Mouse (Mus musculus) adrenal gland, postnatal 25 days (tissue): ENCODE results near the gene Iffo2. TPM values are rescaled to one million over a fixed set of nuclear protein-coding genes. Genes with fewer than 3 reads are reported as not detected.

Experiments
- DNase-seq: peaks from one replicate; pipeline ENCODE4 v3.0.0; 2021; ENCODE audit warnings: mixed read lengths
- microRNA-seq, 2 experiments: library from miRNA; unstranded; fragments of <30 nt; microRNA quantifications; one replicate each; pipeline ENCODE4 v1.2.0; 2021
- total RNA-seq: library from RNA; stranded (reverse); gene quantifications from 2 replicates; pipeline ENCODE4 v1.2.3, GENCODE M21; 2021

Gene Iffo2
- total RNA-seq, 1 experiment from 2014 or later = 15.0 TPM

GRCm38 (mm10) chr4:139641829-139642425, 111.6 kb downstream of the Iffo2 start:
- DNase-seq = peak; percentile 35

GRCm38 (mm10) chr4:139643972-139644371, 113.6 kb downstream of the Iffo2 start:
- DNase-seq = peak; percentile 85

- no peak for DNase-seq
Observed at GRCm38 (mm10) chr4:139646916-139647315, 116.6 kb downstream of the Iffo2 start.

- no peak for DNase-seq
Observed at GRCm38 (mm10) chr4:139650086-139650743, 119.9 kb downstream of the Iffo2 start.

GRCm38 (mm10) chr4:139650907-139651306, 120.6 kb downstream of the Iffo2 start:
- no peak for DNase-seq

GRCm38 (mm10) chr4:139653238-139653637, 122.9 kb downstream of the Iffo2 start, which contains the start of gene Tas1r2:
Tas1r2 (plus strand) TSS chr4:139653538.
- no peak for DNase-seq

- DNase-seq = no peak
Observed at GRCm38 (mm10) chr4:139661897-139662296, 131.5 kb downstream of the Iffo2 start.

GRCm38 (mm10) chr4:139667632-139668031, 137.3 kb downstream of the Iffo2 start:
- DNase-seq = no peak

GRCm38 (mm10) chr4:139669847-139670246, 139.5 kb downstream of the Iffo2 start:
- peak; percentile 60 for DNase-seq

Small RNA genes lying within 50 kb of the gene (microRNA-seq; reads per million reads assigned to microRNA genes)
- gene Gm25571 = 0 reads per million in 2 experiments
- 0 to 0.36 reads per million in 2 experiments for gene Mir7020

Other genes with a start within 250 kb of the Iffo2 start
- gene Pqlc2, start 219.8 kb upstream of the Iffo2 start, total RNA-seq = 9.9 and 13.3 TPM in 2 replicates
- gene Akr7a5, start 219.8 kb upstream of the Iffo2 start, total RNA-seq = 61.5 and 69.4 TPM in 2 replicates
- 61.4 and 68.9 TPM in 2 replicates for gene Mrto4, start 178.0 kb upstream of the Iffo2 start, total RNA-seq
- 45.8 and 58.2 TPM in 2 replicates for gene Emc1, start 178.0 kb upstream of the Iffo2 start, total RNA-seq
- gene Ubr4, start 177.9 kb upstream of the Iffo2 start, total RNA-seq = 182 and 200 TPM in 2 replicates
- not detected in 2 replicates for gene Gm21969, start 72.6 kb downstream of the Iffo2 start, total RNA-seq
- 124 and 138 TPM in 2 replicates for gene Aldh4a1, start 92.3 kb downstream of the Iffo2 start, total RNA-seq
- gene Tas1r2, start 123.0 kb downstream of the Iffo2 start, total RNA-seq = not detected in 2 replicates